Mouse (Mus musculus) CH12.LX (cell line): ENCODE measurements at regions not wholly inside any gene's neighbourhood (a gene's known extent, or its start where the extent isn't known, plus 50 kb on each side); places are given as distances from the start of the nearest gene placed in this dataset.

ENCODE experiments used
- DNase-seq: peaks from one replicate; pipeline ENCODE4 v3.0.0-alpha.2; 2013; ENCODE audit errors: extremely low read depth
- H3K27ac ChIP-seq: 2 replicates; pipeline ENCODE4 v1.5.1; 2012; ENCODE audit warnings: low read depth, mild to moderate bottlenecking, control low read depth, moderate library complexity; ENCODE audit not compliant: insufficient read depth
- H3K27me3 ChIP-seq: replicated peaks from 2 replicates; pipeline ENCODE3; 2012; ENCODE audit warnings: inconsistent platforms
- H3K36me3 ChIP-seq, 2 experiments: replicated peaks in 1 of 2; 2 replicates each; pipeline versions ENCODE3 to v1.6.1; 2012; ENCODE audit warnings: inconsistent platforms in 1 of 2, low read length in 1 of 2, mild to moderate bottlenecking in 1 of 2, mixed read lengths in 1 of 2, moderate library complexity in 1 of 2; ENCODE audit not compliant: control insufficient read depth in 1 of 2, insufficient read depth in 1 of 2
- H3K4me1 ChIP-seq, 2 experiments: 2 replicates each; pipeline ENCODE4 v1.6.1; 2012; ENCODE audit warnings: inconsistent platforms in 1 of 2, moderate library complexity in 1 of 2; ENCODE audit not compliant: insufficient read depth in 2 of 2, control insufficient read depth in 1 of 2
- H3K4me2 ChIP-seq: 2 replicates; pipeline ENCODE4 v1.6.1; 2012; ENCODE audit warnings: low read depth, mild to moderate bottlenecking, control low read depth; ENCODE audit not compliant: poor library complexity, insufficient read depth, severe bottlenecking
- H3K4me3 ChIP-seq, 3 experiments: fragments of 150-350 bp in 1 of 3; sonication (generic) in 1 of 3; replicated peaks in 1 of 3; 2 replicates each; pipeline versions ENCODE3 to v1.5.1; 2011 to 2012; ENCODE audit warnings: low read depth in 2 of 3, low read length in 2 of 3, mild to moderate bottlenecking in 2 of 3, moderate library complexity in 2 of 3, control low read depth in 1 of 3, improper control_type of control experiment in 1 of 3, inconsistent platforms in 1 of 3, mixed read lengths in 1 of 3; ENCODE audit not compliant: poor library complexity in 1 of 3
- H3K79me2 ChIP-seq: replicated peaks from 2 replicates; pipeline ENCODE4 v1.6.1; 2012; ENCODE audit warnings: mild to moderate bottlenecking, moderate library complexity; ENCODE audit not compliant: control insufficient read depth, poor library complexity, insufficient read depth, severe bottlenecking; ENCODE audit errors: extremely low read depth
- H3K9ac ChIP-seq: 2 replicates; pipeline ENCODE4 v1.6.1; 2012; ENCODE audit warnings: low read depth, mild to moderate bottlenecking, control low read depth, moderate library complexity; ENCODE audit not compliant: insufficient read depth
- H3K9me3 ChIP-seq: replicated peaks from 2 replicates; pipeline ENCODE3; 2012; ENCODE audit warnings: low read length, inconsistent platforms, mixed read lengths
- BHLHE40 ChIP-seq: IDR thresholded peaks from 2 replicates; pipeline ENCODE4 v1.6.1; 2011; ENCODE audit warnings: mild to moderate bottlenecking, low read depth, low read length, improper control_type of control experiment
- CTCF ChIP-seq, 2 experiments: IDR thresholded peaks in 1 of 2; conservative IDR thresholded peaks in 1 of 2; 2 replicates each; pipeline ENCODE4 v1.5.1; 2011 to 2012; ENCODE audit warnings: low read depth in 2 of 2, low read length in 2 of 2, improper control_type of control experiment in 1 of 2, inconsistent platforms in 1 of 2, mild to moderate bottlenecking in 1 of 2, moderate library complexity in 1 of 2
- E2F4 ChIP-seq: IDR thresholded peaks from 2 replicates; pipeline ENCODE4 v1.6.1; 2011; ENCODE audit warnings: low read depth, low read length, improper control_type of control experiment; ENCODE audit not compliant: insufficient replicate concordance
- ETS1 ChIP-seq: conservative IDR thresholded peaks from 2 replicates; pipeline ENCODE4 v1.6.1; 2012; ENCODE audit warnings: low read depth, mild to moderate bottlenecking, inconsistent platforms, low read length, improper control_type of control experiment, moderate library complexity
- IRF4 ChIP-seq: IDR thresholded peaks from 2 replicates; pipeline ENCODE4 v1.6.1; 2014; ENCODE audit warnings: low read depth, mild to moderate bottlenecking, inconsistent platforms, low read length, improper control_type of control experiment
- JUN ChIP-seq: IDR thresholded peaks from 2 replicates; pipeline ENCODE4 v1.6.1; 2011; ENCODE audit warnings: low read depth, mild to moderate bottlenecking, low read length, improper control_type of control experiment, moderate library complexity; ENCODE audit not compliant: insufficient read depth
- MAFK ChIP-seq: IDR thresholded peaks from 2 replicates; pipeline ENCODE4 v1.6.1; 2011; ENCODE audit warnings: low read length, improper control_type of control experiment; ENCODE audit not compliant: insufficient replicate concordance
- MAX ChIP-seq: IDR thresholded peaks from 2 replicates; pipeline ENCODE4 v1.6.1; 2011; ENCODE audit warnings: low read length, improper control_type of control experiment
- MAZ ChIP-seq: IDR thresholded peaks from 2 replicates; pipeline ENCODE4 v1.6.1; 2012; ENCODE audit warnings: low read depth, mild to moderate bottlenecking, inconsistent platforms, low read length, improper control_type of control experiment, moderate library complexity
- MYC ChIP-seq: IDR thresholded peaks from 2 replicates; pipeline ENCODE4 v1.6.1; 2011; ENCODE audit warnings: low read depth, mild to moderate bottlenecking, improper control_type of control experiment, low read length
- NRF1 ChIP-seq: IDR thresholded peaks from 2 replicates; pipeline ENCODE4 v1.6.1; 2014; ENCODE audit warnings: low read depth, mild to moderate bottlenecking, inconsistent platforms, low read length, improper control_type of control experiment, moderate library complexity
- POLR2AphosphoS2 ChIP-seq: IDR thresholded peaks from 2 replicates; pipeline ENCODE4 v1.6.1; 2011; ENCODE audit warnings: low read depth, low read length, improper control_type of control experiment
- RAD21 ChIP-seq: IDR thresholded peaks from 2 replicates; pipeline ENCODE4 v1.6.1; 2011; ENCODE audit warnings: low read depth, mild to moderate bottlenecking, low read length, improper control_type of control experiment, moderate library complexity
- RCOR1 ChIP-seq: conservative IDR thresholded peaks from 2 replicates; pipeline ENCODE4 v1.6.1; 2012; ENCODE audit warnings: low read depth, mild to moderate bottlenecking, inconsistent platforms, low read length, improper control_type of control experiment
- SIN3A ChIP-seq: IDR thresholded peaks from 2 replicates; pipeline ENCODE4 v1.6.1; 2012; ENCODE audit warnings: low read length, improper control_type of control experiment, inconsistent platforms
- TBP ChIP-seq: conservative IDR thresholded peaks from 2 replicates; pipeline ENCODE4 v1.6.1; 2011; ENCODE audit warnings: low read depth, low read length, improper control_type of control experiment
- TCF12 ChIP-seq: IDR thresholded peaks from 2 replicates; pipeline ENCODE4 v1.6.1; 2014; ENCODE audit warnings: low read depth, mild to moderate bottlenecking, inconsistent platforms, low read length, improper control_type of control experiment
- UBTF ChIP-seq: IDR thresholded peaks from 2 replicates; pipeline ENCODE4 v1.6.1; 2012; ENCODE audit warnings: low read depth, mild to moderate bottlenecking, inconsistent platforms, low read length, improper control_type of control experiment, moderate library complexity
- ZC3H11A ChIP-seq: IDR thresholded peaks from 2 replicates; pipeline ENCODE4 v1.6.1; 2012; ENCODE audit warnings: low read depth, mild to moderate bottlenecking, inconsistent platforms, low read length, improper control_type of control experiment
- ZKSCAN1 ChIP-seq: IDR thresholded peaks from 2 replicates; pipeline ENCODE4 v1.6.1; 2012; ENCODE audit warnings: low read depth, inconsistent platforms, low read length, improper control_type of control experiment, borderline replicate concordance
- ZMIZ1 ChIP-seq: IDR thresholded peaks from 2 replicates; pipeline ENCODE4 v1.6.1; 2012; ENCODE audit warnings: low read depth, mild to moderate bottlenecking, inconsistent platforms, low read length, improper control_type of control experiment
- ZNF384 ChIP-seq: IDR thresholded peaks from 2 replicates; pipeline ENCODE4 v1.6.1; 2012; ENCODE audit warnings: low read depth, low read length, improper control_type of control experiment, inconsistent platforms
- dilution Hi-C: fragments of 300-500 bp; cut with MboI; formaldehyde crosslinking; loops from 2 replicates; pipeline ENCODE4 v1.14.3; 2020; ENCODE audit warnings: low sequenced_read_pairs; ENCODE audit not compliant: extremely low pct_unique_long_range_greater_than_20kb, extremely low pct_ligation_motif_present
- in situ Hi-C: fragments of 300-500 bp; cut with MboI; formaldehyde crosslinking; loops from 3 replicates; pipeline ENCODE4 v1.14.3; 2019; ENCODE audit warnings: low sequenced_read_pairs, low pct_ligation_motif_present, low pct_unique_long_range_greater_than_20kb, mixed read lengths

DNA sequence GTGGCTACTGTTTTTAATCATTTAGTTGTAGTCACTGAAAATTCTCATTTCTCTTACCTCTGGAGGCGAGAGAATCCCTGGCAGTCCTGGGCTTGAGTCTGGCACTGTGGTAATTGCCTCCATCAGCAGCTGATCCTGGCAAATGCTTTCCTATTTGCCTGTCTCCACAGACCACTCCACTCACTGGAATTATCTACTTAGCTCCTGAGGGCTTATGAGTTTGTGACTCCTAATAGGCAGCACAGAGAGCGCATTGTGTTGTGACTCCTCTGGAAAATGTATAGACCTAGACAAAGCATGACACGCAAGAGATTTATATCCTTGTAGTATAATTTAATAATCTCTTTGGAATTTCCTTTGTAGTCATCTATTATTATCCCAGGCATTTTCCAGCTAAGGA, 343.1 kb upstream of the Tenm3 start:
- Histone ChIP-seq H3K36me3 (no peaks in the 10 kb centered on the region), H3K4me1 (no peaks in the 10 kb centered on the region), H3K9ac (no peak overlapping the region), H3K4me3 (no peak overlapping the region), H3K27me3 (no peaks in the 10 kb centered on the region), H3K79me2 (no peaks in the 10 kb centered on the region), H3K27ac (no peak overlapping the region), H3K4me2 (no peak overlapping the region), H3K9me3 (peaks cover 52% of the 10 kb centered on the region)
- in situ Hi-C loops: no loop called here
- no peak for DNase-seq
- dilution Hi-C loops: no loop called here
- TF ChIP-seq ETS1: no peak
- TF ChIP-seq RAD21: no peak
- TF ChIP-seq E2F4: no peak
- no peak for TF ChIP-seq MYC
- TF ChIP-seq IRF4: no peak
- TF ChIP-seq TCF12: no peak
- TF ChIP-seq ZC3H11A: no peak
- TF ChIP-seq BHLHE40: no peak

DNA sequence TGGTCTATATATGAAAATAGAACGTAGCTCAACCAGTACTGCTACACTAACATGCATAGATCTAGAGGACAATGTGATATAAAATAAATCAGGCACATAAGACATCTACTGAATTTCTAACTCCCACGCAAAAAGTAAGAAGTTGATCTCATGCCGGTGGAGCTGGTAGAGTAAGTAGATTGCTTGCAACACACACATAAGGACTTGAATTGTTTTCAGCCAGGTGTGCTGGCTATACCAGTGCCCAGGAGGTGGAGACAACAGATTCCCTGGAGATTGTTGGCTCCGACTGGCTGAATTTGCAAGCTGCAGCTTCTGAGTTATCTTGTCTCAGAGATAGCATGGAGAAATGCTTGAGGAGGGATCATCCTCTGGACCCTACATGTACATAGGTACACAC, 331.6 kb upstream of the Tenm3 start:
- Histone ChIP-seq H3K4me2 (no peak overlapping the region), H3K9me3 (peaks cover 28% of the 10 kb centered on the region), H3K27ac (no peak overlapping the region), H3K4me3 (no peak overlapping the region), H3K4me1 (no peaks in the 10 kb centered on the region), H3K9ac (no peak overlapping the region), H3K36me3 (no peaks in the 10 kb centered on the region), H3K79me2 (no peaks in the 10 kb centered on the region), H3K27me3 (no peaks in the 10 kb centered on the region)
- in situ Hi-C loops (no loop called here), dilution Hi-C loops (no loop called here)
- DNase-seq: no peak
- TF ChIP-seq TBP: no peak
- TF ChIP-seq MAX: no peak
- TF ChIP-seq ZKSCAN1: no peak
- TF ChIP-seq SIN3A: no peak
- TF ChIP-seq ZC3H11A: no peak
- no peak for TF ChIP-seq ETS1

DNA sequence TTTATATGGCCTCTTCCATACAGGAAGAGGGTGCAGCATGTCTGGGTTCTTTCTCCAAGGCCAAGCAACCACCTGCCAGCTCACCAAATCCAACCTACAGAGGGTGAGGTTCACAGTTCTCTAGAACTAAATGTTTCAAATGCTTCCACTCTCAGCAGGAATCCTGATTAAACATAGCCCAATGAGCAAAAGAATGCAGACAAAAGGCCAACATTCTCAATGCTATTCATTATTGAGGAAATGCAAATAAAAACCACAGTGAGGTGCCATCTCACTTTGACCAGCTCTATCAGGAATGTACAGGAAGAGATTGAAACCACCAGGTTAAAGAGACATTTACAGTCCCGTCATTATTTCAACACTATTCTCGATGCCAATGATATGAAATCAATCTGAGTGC, 331.2 kb upstream of the Tenm3 start:
- no peak for DNase-seq
- dilution Hi-C loops (no loop called here), in situ Hi-C loops (no loop called here)
- no peak overlapping the region for H3K4me3 ChIP-seq
- no peak overlapping the region for H3K4me2 ChIP-seq
- no peaks in the 10 kb centered on the region for H3K27me3 ChIP-seq
- H3K9me3 ChIP-seq: peaks cover 28% of the 10 kb centered on the region
- no peak for TF ChIP-seq MAZ
- TF ChIP-seq ZNF384: no peak
- TF ChIP-seq TCF12: no peak
- TF ChIP-seq POLR2AphosphoS2: no peak
- TF ChIP-seq RCOR1: no peak
- no peak for TF ChIP-seq NRF1
- TF ChIP-seq BHLHE40: no peak
- TF ChIP-seq ZMIZ1: no peak
- no peak for TF ChIP-seq ZC3H11A
- TF ChIP-seq CTCF (conservative IDR thresholded peaks at IDR 0.05 in 1 of 2, IDR thresholded peaks at IDR 0.05 in 1 of 2; ENCODE audit: low read depth in 2 of 2, low read length in 2 of 2): no peak
- TF ChIP-seq UBTF: no peak
- TF ChIP-seq JUN: no peak
- no peak for TF ChIP-seq MAFK
- no peaks in the 10 kb centered on the region for H3K79me2 ChIP-seq
- H3K4me1 ChIP-seq: no peaks in the 10 kb centered on the region
- H3K36me3 ChIP-seq: no peaks in the 10 kb centered on the region
- H3K9ac ChIP-seq: no peak overlapping the region
- H3K27ac ChIP-seq: no peak overlapping the region
